Mouse (Mus musculus): ENCODE data around the gene Polr1e. TPM values are rescaled to one million over a fixed set of nuclear protein-coding genes. Genes with fewer than 3 reads are reported as not detected.
A peak's percentile ranks its signal among the peaks of the same experiment; 100 is the strongest.

Polr1e gene
- 32.1 and 35.1 TPM in 2 replicates for polyA plus RNA-seq (2015; fragmentation: Nextera tagmentation; extraction: Ambion mirVana)

DNA sequence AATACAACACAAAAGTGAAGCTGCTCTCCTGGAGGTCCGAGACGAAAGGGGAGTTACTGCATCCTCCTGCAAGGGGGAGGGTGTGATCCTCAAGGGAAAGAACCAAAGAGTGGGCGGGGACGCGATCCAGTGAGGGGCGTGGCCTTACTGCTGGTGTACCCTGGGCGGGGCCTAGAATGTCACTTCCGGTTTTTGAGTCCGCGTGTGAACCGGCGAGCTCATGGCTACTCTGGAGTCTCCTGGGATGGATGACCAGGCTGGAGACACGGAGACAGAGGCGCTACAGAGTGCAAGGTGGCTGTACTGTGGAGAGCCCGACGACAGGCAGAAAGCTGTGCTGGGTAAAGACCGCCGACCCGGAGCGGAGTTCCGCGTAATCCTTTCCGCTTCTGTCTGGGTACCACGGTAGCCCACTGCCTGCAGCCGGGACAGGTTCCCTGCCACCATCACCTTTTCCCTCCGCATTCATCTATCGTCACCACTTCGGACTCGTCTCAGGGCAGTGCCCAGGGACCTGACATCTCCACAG, at the start of gene Polr1e:
Gene Polr1e, plus strand, starts transcription at position 132 of the 529 bp plus-strand sequence.
- H3K9me3 ChIP-seq (ENCODE audit: control insufficient read depth, low read length) = no peaks in the 10 kb centered on the region
- H3K4me1 ChIP-seq (replicated peaks; ENCODE audit: control insufficient read depth, insufficient read depth, low read length) = peaks cover 14% of the 10 kb centered on the region
- H3K4me2 ChIP-seq (ENCODE audit: low read length) = peak within 1 kb of the TSS; percentile 93
- H3K4me3 ChIP-seq (replicated peaks; ENCODE audit: low read length) = peak within 1 kb of the TSS; percentile 86
- ATAC-seq = peak; percentile 89
- H3K36me3 ChIP-seq (ENCODE audit: control insufficient read depth, insufficient read depth) = no peaks in the 10 kb centered on the region
- H3K27me3 ChIP-seq (replicated peaks; ENCODE audit: control insufficient read depth, insufficient read depth, low read length) = no peaks in the 10 kb centered on the region
- H3K27ac ChIP-seq (ENCODE audit: low read length) = peak within 1 kb of the TSS; percentile 15
- H3K9ac ChIP-seq (replicated peaks; ENCODE audit: low read depth, low read length) = peak within 1 kb of the TSS; percentile 74
- under 1% methylated on average over 29 of the region's 29 CpGs for WGBS

DNA sequence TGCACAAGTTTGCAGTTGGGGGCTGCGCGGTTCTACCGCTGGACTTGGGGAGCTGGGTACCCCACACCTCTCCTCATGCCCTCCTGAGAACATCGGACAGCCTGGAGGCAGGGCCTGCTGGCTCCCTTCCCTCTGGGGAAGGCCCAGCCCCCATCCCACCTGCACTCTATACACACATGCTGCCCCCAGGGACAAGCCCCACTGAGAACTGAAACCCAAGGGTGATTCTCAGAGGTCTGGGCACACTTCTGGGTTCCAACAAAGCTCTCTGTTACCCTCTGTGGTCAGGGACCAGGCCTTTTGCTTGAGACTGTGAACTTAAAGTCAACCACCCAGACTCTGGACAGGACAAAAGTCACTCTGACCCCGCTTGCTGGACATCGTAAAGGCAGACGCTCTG, 48.3 kb upstream of the Polr1e start:
- H3K27me3 ChIP-seq (replicated peaks; ENCODE audit: control insufficient read depth, insufficient read depth, low read length) = no peaks in the 10 kb centered on the region
- 92% methylated on average over 7 of the region's 7 CpGs for WGBS
- no peak overlapping the region for H3K27ac ChIP-seq (ENCODE audit: low read length)
- H3K9me3 ChIP-seq (ENCODE audit: control insufficient read depth, low read length) = no peaks in the 10 kb centered on the region
- H3K36me3 ChIP-seq (ENCODE audit: control insufficient read depth, insufficient read depth) = no peaks in the 10 kb centered on the region
- no peak overlapping the region for H3K4me2 ChIP-seq (ENCODE audit: low read length)
- ATAC-seq = no peak
- peaks cover 4% of the 10 kb centered on the region for H3K4me1 ChIP-seq (replicated peaks; ENCODE audit: control insufficient read depth, insufficient read depth, low read length)
- no peak overlapping the region for H3K4me3 ChIP-seq (replicated peaks; ENCODE audit: low read length)
- no peak overlapping the region for H3K9ac ChIP-seq (replicated peaks; ENCODE audit: low read depth, low read length)

DNA sequence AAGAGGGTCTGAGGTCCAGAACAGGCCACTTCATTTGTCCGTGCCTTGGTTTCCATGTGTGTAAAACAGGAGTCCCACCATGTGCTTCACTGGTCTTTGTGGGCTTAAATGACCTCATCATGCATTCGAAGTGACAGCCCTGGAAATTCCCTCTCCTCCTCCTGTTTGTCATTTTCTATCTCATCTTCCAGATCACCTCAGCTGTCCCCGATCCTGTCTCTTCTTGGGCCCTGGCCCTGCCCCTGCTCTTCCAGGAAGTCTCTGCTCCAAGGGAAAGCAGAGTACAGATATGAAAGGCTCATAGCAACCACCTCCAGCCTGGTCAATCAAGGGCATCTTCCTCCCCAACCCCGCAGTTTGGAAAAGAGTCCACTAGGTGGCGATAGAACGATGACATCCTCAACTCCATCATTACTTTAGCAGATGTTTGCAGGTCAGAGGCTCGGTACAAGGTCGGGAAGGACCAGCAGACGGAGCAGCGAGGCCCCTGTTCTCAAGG, 47.7 kb upstream of the Polr1e start:
- no peak overlapping the region for H3K27ac ChIP-seq (ENCODE audit: low read length)
- no peaks in the 10 kb centered on the region for H3K27me3 ChIP-seq (replicated peaks; ENCODE audit: control insufficient read depth, insufficient read depth, low read length)
- H3K4me3 ChIP-seq (replicated peaks; ENCODE audit: low read length) = no peak overlapping the region
- H3K9me3 ChIP-seq (ENCODE audit: control insufficient read depth, low read length) = no peaks in the 10 kb centered on the region
- WGBS = 20% methylated on average over 10 of the region's 10 CpGs
- peaks cover 4% of the 10 kb centered on the region for H3K4me1 ChIP-seq (replicated peaks; ENCODE audit: control insufficient read depth, insufficient read depth, low read length)
- no peak overlapping the region for H3K9ac ChIP-seq (replicated peaks; ENCODE audit: low read depth, low read length)
- ATAC-seq = no peak
- no peak overlapping the region for H3K4me2 ChIP-seq (ENCODE audit: low read length)
- no peaks in the 10 kb centered on the region for H3K36me3 ChIP-seq (ENCODE audit: control insufficient read depth, insufficient read depth)

DNA sequence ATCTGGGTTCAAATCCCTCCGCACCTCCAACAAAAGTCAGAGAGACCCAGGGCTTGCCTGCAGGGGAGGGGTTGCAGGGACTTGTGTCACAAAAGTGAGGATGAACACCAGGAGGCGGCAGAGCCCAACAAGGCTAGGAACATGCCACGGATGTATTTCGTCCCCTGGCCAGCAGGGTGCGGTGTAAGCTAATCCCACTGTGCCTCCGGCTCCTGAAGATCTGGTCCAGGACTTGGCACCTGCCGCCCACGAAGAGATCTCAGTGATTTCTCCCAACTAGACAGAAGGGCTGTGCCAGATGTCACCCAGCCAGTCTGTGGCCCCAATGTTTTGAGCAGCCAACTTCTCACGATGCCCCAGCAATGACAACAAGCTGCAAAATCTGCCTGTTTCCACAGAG, 44.9 kb upstream of the Polr1e start:
- H3K9me3 ChIP-seq (ENCODE audit: control insufficient read depth, low read length) = no peaks in the 10 kb centered on the region
- peaks cover 4% of the 10 kb centered on the region for H3K4me1 ChIP-seq (replicated peaks; ENCODE audit: control insufficient read depth, insufficient read depth, low read length)
- H3K9ac ChIP-seq (replicated peaks; ENCODE audit: low read depth, low read length) = no peak overlapping the region; the same call in 1 of the 2 replicates
- no peaks in the 10 kb centered on the region for H3K27me3 ChIP-seq (replicated peaks; ENCODE audit: control insufficient read depth, insufficient read depth, low read length)
- peak overlapping the region; percentile 30 for H3K4me2 ChIP-seq (ENCODE audit: low read length)
- peak overlapping the region; percentile 17; the same call in 1 of the 2 replicates for H3K4me3 ChIP-seq (replicated peaks; ENCODE audit: low read length)
- H3K27ac ChIP-seq (ENCODE audit: low read length) = no peak overlapping the region
- no peaks in the 10 kb centered on the region for H3K36me3 ChIP-seq (ENCODE audit: control insufficient read depth, insufficient read depth)
- WGBS = 11% methylated on average over 9 of the region's 9 CpGs
- ATAC-seq = peak; percentile 59

DNA sequence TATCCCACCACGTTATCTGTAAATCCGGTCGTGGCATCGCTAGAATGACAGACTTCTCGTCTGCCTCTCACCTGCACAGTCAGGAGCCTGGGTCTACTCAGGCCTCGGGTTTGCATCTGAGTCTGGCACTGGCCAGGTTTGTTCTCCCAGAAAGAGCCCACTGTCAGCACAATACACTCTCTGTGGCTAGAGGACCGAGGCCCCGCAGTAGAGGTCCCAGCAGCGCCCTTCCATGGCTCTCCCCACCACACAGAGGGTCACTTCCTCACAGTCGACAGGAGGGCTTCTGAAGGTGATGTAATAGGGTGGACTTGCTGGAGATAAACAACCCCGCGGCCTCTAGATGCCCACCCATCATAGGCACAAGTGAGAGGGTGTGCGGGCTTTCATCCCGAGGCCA, 44.5 kb upstream of the Polr1e start:
- Histone ChIP-seq H3K4me2 (ENCODE audit: low read length) (peak overlapping the region; percentile 30), H3K4me1 (replicated peaks; ENCODE audit: control insufficient read depth, insufficient read depth, low read length) (peaks cover 4% of the 10 kb centered on the region), H3K9ac (replicated peaks; ENCODE audit: low read depth, low read length) (no peak overlapping the region; the same call in 1 of the 2 replicates), H3K27ac (ENCODE audit: low read length) (no peak overlapping the region), H3K4me3 (replicated peaks; ENCODE audit: low read length) (peak overlapping the region; percentile 17; the same call in 1 of the 2 replicates), H3K36me3 (ENCODE audit: control insufficient read depth, insufficient read depth) (no peaks in the 10 kb centered on the region), H3K27me3 (replicated peaks; ENCODE audit: control insufficient read depth, insufficient read depth, low read length) (no peaks in the 10 kb centered on the region), H3K9me3 (ENCODE audit: control insufficient read depth, low read length) (no peaks in the 10 kb centered on the region)
- ATAC-seq = peak; percentile 18; the same call in 1 of the 2 replicates
- WGBS = 67% methylated on average over 14 of the region's 14 CpGs

DNA sequence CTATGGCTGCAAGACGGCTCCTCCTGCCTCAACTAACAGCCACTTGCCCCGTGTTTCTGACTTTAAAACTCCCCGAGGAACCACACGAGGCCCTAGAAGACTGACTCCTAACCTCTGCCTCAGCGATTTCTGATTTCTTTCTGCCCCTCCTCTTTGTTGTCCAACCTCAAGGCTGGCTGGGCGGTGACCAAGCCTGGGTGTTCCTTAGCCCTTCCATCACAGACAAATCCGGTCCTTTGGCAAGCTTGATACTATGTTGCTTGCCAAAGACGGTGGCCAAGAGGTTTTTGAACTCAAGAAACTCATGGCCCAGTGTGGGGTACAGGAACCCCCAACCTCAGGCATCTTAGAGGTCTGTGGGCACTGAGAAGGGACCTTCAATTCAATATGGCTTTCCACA, 44.1 kb upstream of the Polr1e start:
- no peak overlapping the region for H3K4me3 ChIP-seq (replicated peaks; ENCODE audit: low read length)
- H3K27me3 ChIP-seq (replicated peaks; ENCODE audit: control insufficient read depth, insufficient read depth, low read length) = no peaks in the 10 kb centered on the region
- H3K36me3 ChIP-seq (ENCODE audit: control insufficient read depth, insufficient read depth) = no peaks in the 10 kb centered on the region
- H3K4me2 ChIP-seq (ENCODE audit: low read length) = no peak overlapping the region
- peaks cover 4% of the 10 kb centered on the region for H3K4me1 ChIP-seq (replicated peaks; ENCODE audit: control insufficient read depth, insufficient read depth, low read length)
- H3K9ac ChIP-seq (replicated peaks; ENCODE audit: low read depth, low read length) = no peak overlapping the region
- 81% methylated on average over 8 of the region's 8 CpGs for WGBS
- H3K9me3 ChIP-seq (ENCODE audit: control insufficient read depth, low read length) = no peaks in the 10 kb centered on the region
- H3K27ac ChIP-seq (ENCODE audit: low read length) = no peak overlapping the region
- ATAC-seq = no peak

DNA sequence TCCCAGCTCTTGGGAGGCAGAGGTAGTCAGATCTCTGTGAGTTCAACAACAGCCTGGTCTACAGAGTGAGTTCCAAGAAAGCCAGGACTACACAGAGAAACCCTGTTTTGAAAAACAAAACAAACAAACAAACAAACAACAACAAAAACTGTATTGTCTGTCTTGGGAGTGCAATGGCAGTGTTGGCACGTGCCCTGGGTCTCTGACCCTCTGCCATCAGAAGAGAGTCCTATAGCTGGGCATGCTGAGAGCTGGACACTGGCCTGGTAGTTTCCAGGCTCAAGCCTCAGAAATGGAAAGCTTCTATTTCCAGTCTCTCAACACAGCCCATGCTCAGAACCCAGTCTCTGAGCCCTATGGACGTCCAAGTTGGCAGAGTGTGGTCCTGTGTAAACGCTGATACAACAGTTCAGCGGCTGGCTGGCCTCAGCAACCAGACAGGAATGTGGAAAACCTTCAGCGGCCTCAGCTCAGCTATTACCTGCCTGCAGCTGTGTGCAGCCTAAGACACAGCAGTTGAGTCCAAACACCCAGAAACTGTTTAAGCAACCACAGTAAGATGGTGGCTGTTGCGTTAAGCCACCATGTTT, 42.3 kb upstream of the Polr1e start:
- Histone ChIP-seq H3K4me1 (replicated peaks; ENCODE audit: control insufficient read depth, insufficient read depth, low read length) (peaks cover 4% of the 10 kb centered on the region), H3K27me3 (replicated peaks; ENCODE audit: control insufficient read depth, insufficient read depth, low read length) (no peaks in the 10 kb centered on the region), H3K27ac (ENCODE audit: low read length) (no peak overlapping the region), H3K9ac (replicated peaks; ENCODE audit: low read depth, low read length) (no peak overlapping the region), H3K36me3 (ENCODE audit: control insufficient read depth, insufficient read depth) (no peaks in the 10 kb centered on the region), H3K4me2 (ENCODE audit: low read length) (no peak overlapping the region), H3K4me3 (replicated peaks; ENCODE audit: low read length) (no peak overlapping the region), H3K9me3 (ENCODE audit: control insufficient read depth, low read length) (no peaks in the 10 kb centered on the region)
- no peak for ATAC-seq
- 86% methylated on average over 6 of the region's 6 CpGs for WGBS

DNA sequence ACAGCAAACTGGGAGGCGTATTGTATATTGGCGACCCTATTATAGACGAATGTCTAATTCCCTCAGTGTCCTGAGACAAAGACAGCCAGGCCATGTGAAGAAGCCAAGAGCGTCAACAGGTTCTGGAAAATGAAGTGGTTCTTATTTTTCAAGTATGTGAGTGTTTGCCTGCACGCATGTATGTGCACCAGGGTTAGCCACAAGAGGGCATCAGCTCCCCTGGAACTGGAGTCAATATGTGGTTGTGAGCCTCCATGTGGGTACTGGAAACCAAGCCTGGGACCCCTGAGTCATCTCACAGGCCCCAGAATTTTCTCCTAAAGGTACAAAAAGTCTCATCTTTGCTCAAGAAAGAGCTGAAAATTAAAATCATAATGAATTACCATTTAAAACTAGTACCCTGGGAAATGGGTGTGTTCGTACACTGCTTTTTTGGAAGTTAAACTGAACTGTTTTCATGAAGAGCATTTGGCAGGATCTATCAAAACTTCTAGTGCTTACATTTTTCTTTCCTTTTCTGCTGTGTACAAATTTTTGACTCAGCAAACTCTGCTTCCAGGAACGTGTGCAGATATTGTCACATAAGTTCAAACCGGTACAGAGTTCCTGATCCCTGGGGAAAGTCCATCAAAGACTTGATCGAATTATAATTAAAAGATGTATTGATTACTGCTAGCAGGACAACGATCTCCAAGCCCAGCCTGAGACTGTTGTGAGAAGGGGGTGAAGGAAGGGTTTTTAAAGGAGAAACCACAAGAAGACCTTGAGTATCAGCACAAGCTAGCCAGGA, 41.3 kb upstream of the Polr1e start:
- no peak overlapping the region for H3K9ac ChIP-seq (replicated peaks; ENCODE audit: low read depth, low read length)
- WGBS = 88% methylated on average over 10 of the region's 10 CpGs
- ATAC-seq = no peak

DNA sequence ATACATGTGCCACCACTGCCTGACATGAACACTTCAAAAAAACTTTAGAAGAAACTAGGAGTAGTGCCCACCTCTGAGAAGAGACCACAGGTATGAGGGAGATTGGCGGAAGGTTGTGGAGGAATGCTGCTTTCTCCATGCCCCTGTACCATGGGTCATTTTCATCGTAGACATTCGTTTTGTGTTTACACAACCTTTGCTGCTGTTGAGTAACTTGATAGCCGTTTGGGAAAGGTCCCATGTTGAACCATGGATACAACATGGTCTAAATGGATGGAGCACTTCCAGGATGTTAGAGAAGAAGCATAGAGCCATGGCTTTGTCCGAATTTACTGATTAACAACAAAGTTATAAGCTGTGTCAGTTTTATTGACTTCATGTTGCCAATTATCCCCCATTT, 40.2 kb upstream of the Polr1e start:
- 83% methylated on average over 5 of the region's 5 CpGs for WGBS
- H3K9me3 ChIP-seq (ENCODE audit: control insufficient read depth, low read length) = no peaks in the 10 kb centered on the region
- H3K9ac ChIP-seq (replicated peaks; ENCODE audit: low read depth, low read length) = no peak overlapping the region
- no peak for ATAC-seq
- H3K4me3 ChIP-seq (replicated peaks; ENCODE audit: low read length) = no peak overlapping the region
- H3K4me1 ChIP-seq (replicated peaks; ENCODE audit: control insufficient read depth, insufficient read depth, low read length) = peaks cover 11% of the 10 kb centered on the region
- no peak overlapping the region for H3K4me2 ChIP-seq (ENCODE audit: low read length)
- H3K27ac ChIP-seq (ENCODE audit: low read length) = no peak overlapping the region
- no peaks in the 10 kb centered on the region for H3K36me3 ChIP-seq (ENCODE audit: control insufficient read depth, insufficient read depth)
- no peaks in the 10 kb centered on the region for H3K27me3 ChIP-seq (replicated peaks; ENCODE audit: control insufficient read depth, insufficient read depth, low read length)

More for the DNA sequence above, 41.3 kb upstream of the Polr1e start:
- Histone ChIP-seq H3K4me2 (ENCODE audit: low read length) (no peak overlapping the region), H3K9me3 (ENCODE audit: control insufficient read depth, low read length) (no peaks in the 10 kb centered on the region), H3K4me1 (replicated peaks; ENCODE audit: control insufficient read depth, insufficient read depth, low read length) (peaks cover 11% of the 10 kb centered on the region), H3K36me3 (ENCODE audit: control insufficient read depth, insufficient read depth) (no peaks in the 10 kb centered on the region), H3K4me3 (replicated peaks; ENCODE audit: low read length) (no peak overlapping the region), H3K27me3 (replicated peaks; ENCODE audit: control insufficient read depth, insufficient read depth, low read length) (no peaks in the 10 kb centered on the region), H3K27ac (ENCODE audit: low read length) (no peak overlapping the region)

Measured in forebrain, embryonic 16.5 days (tissue).